Mouse (Mus musculus) forelimb bud, embryonic 11.5 days (tissue): ENCODE data around the gene Mrgpra2b.
"Not testable (repeated sequence)": the region's sequence is repeated elsewhere in the genome, so short reads cannot be mapped to it uniquely, and the experiment has no call there.

Source experiments
- DNase-seq: peaks from one replicate; pipeline ENCODE4 v3.0.0-alpha.2; 2012; ENCODE audit warnings: low read depth, low spot score

Gene Mrgpra2b

GRCm38 (mm10) chr7:47528762-47529161, at the start of gene Mrgpra2b:
Gene Mrgpra2b, minus strand, starts transcription at chr7:47528862.
- DNase-seq: no peak

GRCm38 (mm10) chr7:47516379-47516778, 12.3 kb downstream of the Mrgpra2b start:
- no peak for DNase-seq

GRCm38 (mm10) chr7:47515050-47515449, 13.6 kb downstream of the Mrgpra2b start:
- no peak for DNase-seq

GRCm38 (mm10) chr7:47502953-47503352, 25.7 kb downstream of the Mrgpra2b start:
- no peak for DNase-seq

- DNase-seq: not testable (repeated sequence)
Measured at GRCm38 (mm10) chr7:47491266-47491665, 37.4 kb downstream of the Mrgpra2b start.

GRCm38 (mm10) chr7:47489438-47489837, 39.2 kb downstream of the Mrgpra2b start:
- DNase-seq: not testable (repeated sequence)

- DNase-seq: not testable (repeated sequence)
Measured at GRCm38 (mm10) chr7:47483181-47483580, 45.5 kb downstream of the Mrgpra2b start.

- DNase-seq: not testable (repeated sequence)
Measured at GRCm38 (mm10) chr7:47473904-47474303, 54.8 kb downstream of the Mrgpra2b start.

GRCm38 (mm10) chr7:47465278-47465981, 63.2 kb downstream of the Mrgpra2b start:
- not testable (repeated sequence) for DNase-seq

- DNase-seq: not testable (repeated sequence)
Measured at GRCm38 (mm10) chr7:47452015-47452414, 76.6 kb downstream of the Mrgpra2b start, which contains the start of gene Mrgpra2a. Gene Mrgpra2a, minus strand, starts transcription at chr7:47452139.

GRCm38 (mm10) chr7:47445729-47446128, 82.9 kb downstream of the Mrgpra2b start:
- DNase-seq: not testable (repeated sequence)

- DNase-seq: not testable (repeated sequence)
Measured at GRCm38 (mm10) chr7:47436463-47436862, 92.2 kb downstream of the Mrgpra2b start.

- not testable (repeated sequence) for DNase-seq
Measured at GRCm38 (mm10) chr7:47427815-47428508, 100.7 kb downstream of the Mrgpra2b start.
